Mouse (Mus musculus) neural tube, embryonic 15.5 days (tissue): ENCODE measurements around the gene Top3a. TPM values are rescaled to one million over a fixed set of nuclear protein-coding genes. Genes with fewer than 3 reads are reported as not detected.

Experiments used
- ATAC-seq: fragments of 200-750 bp; cut with Nextera tagmentation; 2 replicates; pipeline ENCODE4 v1.8.0; 2017; ENCODE audit warnings: mild to moderate bottlenecking, moderate TSS enrichment, moderate library complexity; ENCODE audit not compliant: low FRiP score
- H3K27ac ChIP-seq: fragments of 300-500 bp; sonication (generic); replicated peaks from 2 replicates; pipeline ENCODE4 v1.5.1; 2015; ENCODE audit warnings: mild to moderate bottlenecking, inconsistent platforms
- H3K27me3 ChIP-seq: fragments of 300-500 bp; sonication (generic); replicated peaks from 2 replicates; pipeline ENCODE4 v1.6.1; 2015; ENCODE audit warnings: inconsistent platforms
- H3K36me3 ChIP-seq: fragments of 300-500 bp; sonication (generic); 2 replicates; pipeline ENCODE4 v1.6.1; 2015; ENCODE audit warnings: inconsistent platforms
- H3K4me1 ChIP-seq: fragments of 300-500 bp; sonication (generic); 2 replicates; pipeline ENCODE4 v1.6.1; 2015; ENCODE audit warnings: inconsistent platforms
- H3K4me2 ChIP-seq: fragments of 300-500 bp; sonication (generic); 2 replicates; pipeline ENCODE4 v1.6.1; 2015; ENCODE audit warnings: inconsistent platforms, mild to moderate bottlenecking, moderate library complexity
- H3K4me3 ChIP-seq: fragments of 300-500 bp; sonication (generic); replicated peaks from 2 replicates; pipeline ENCODE4 v1.5.1; 2015; ENCODE audit warnings: mild to moderate bottlenecking, inconsistent platforms
- H3K9ac ChIP-seq: fragments of 300-500 bp; sonication (generic); replicated peaks from 2 replicates; pipeline ENCODE4 v1.6.1; 2015; ENCODE audit warnings: mild to moderate bottlenecking, inconsistent platforms
- H3K9me3 ChIP-seq: fragments of 300-500 bp; sonication (generic); replicated peaks from 2 replicates; pipeline ENCODE4 v1.6.1; 2016; ENCODE audit warnings: inconsistent platforms
- WGBS: fragments of 180-500 bp; shearing (Covaris S2); methylation state at CpG from one replicate; pipeline ENCODE4 v1.1.7; 2015; ENCODE audit warnings: mixed read lengths; 5-methylcytosine and 5-hydroxymethylcytosine counted together
- polyA plus RNA-seq: library from polyadenylated mRNA; unstranded; fragments of >200 nt; fragmentation: Nextera tagmentation; extraction: Ambion mirVana; gene quantifications from 2 replicates; pipeline ENCODE4 v1.2.1, GENCODE M21; 2015

Top3a gene
- polyA plus RNA-seq, 1 experiment from 2014 or later: 6.7 TPM

- no peak for ATAC-seq
- WGBS: 91% methylated on average over 10 of the region's 10 CpGs
- Histone ChIP-seq H3K4me2 (no peak overlapping the region), H3K4me3 (no peak overlapping the region), H3K36me3 (peaks cover 89% of the 10 kb centered on the region), H3K27ac (no peak overlapping the region), H3K9me3 (no peaks in the 10 kb centered on the region), H3K4me1 (peaks cover 9% of the 10 kb centered on the region), H3K9ac (no peak overlapping the region), H3K27me3 (no peaks in the 10 kb centered on the region)
Measured at GRCm38 (mm10) chr11:60708631-60709030, 68.5 kb downstream of the Top3a start.

GRCm38 (mm10) chr11:60707672-60708071 is 69.5 kb downstream of the Top3a start:
- H3K9ac ChIP-seq: no peak overlapping the region
- no peak for ATAC-seq
- H3K4me1 ChIP-seq: peaks cover 18% of the 10 kb centered on the region
- no peak overlapping the region for H3K4me2 ChIP-seq
- H3K27ac ChIP-seq: no peak overlapping the region
- WGBS: 89% methylated on average over 3 of the region's 3 CpGs
- H3K27me3 ChIP-seq: no peaks in the 10 kb centered on the region
- H3K9me3 ChIP-seq: no peaks in the 10 kb centered on the region
- no peak overlapping the region for H3K4me3 ChIP-seq
- H3K36me3 ChIP-seq: peaks cover 80% of the 10 kb centered on the region

- Histone ChIP-seq H3K36me3 (peaks cover 72% of the 10 kb centered on the region), H3K4me2 (no peak overlapping the region), H3K9ac (no peak overlapping the region), H3K9me3 (no peaks in the 10 kb centered on the region), H3K27me3 (no peaks in the 10 kb centered on the region), H3K4me1 (peaks cover 26% of the 10 kb centered on the region), H3K4me3 (no peak overlapping the region), H3K27ac (no peak overlapping the region)
- no peak for ATAC-seq
- 88% methylated on average over 14 of the region's 14 CpGs for WGBS
Measured at GRCm38 (mm10) chr11:60706696-60707480, 70.3 kb downstream of the Top3a start.

- peaks cover 64% of the 10 kb centered on the region for H3K36me3 ChIP-seq
- no peaks in the 10 kb centered on the region for H3K9me3 ChIP-seq
- WGBS: 91% methylated on average over 7 of the region's 7 CpGs
- no peak overlapping the region for H3K27ac ChIP-seq
- peaks cover 34% of the 10 kb centered on the region for H3K4me1 ChIP-seq
- H3K4me2 ChIP-seq: no peak overlapping the region
- no peak for ATAC-seq
- no peaks in the 10 kb centered on the region for H3K27me3 ChIP-seq
- H3K9ac ChIP-seq: no peak overlapping the region
- H3K4me3 ChIP-seq: no peak overlapping the region
Measured at GRCm38 (mm10) chr11:60706076-60706475, 71.1 kb downstream of the Top3a start.

GRCm38 (mm10) chr11:60705255-60705654 is 71.9 kb downstream of the Top3a start:
- Histone ChIP-seq H3K36me3 (peaks cover 55% of the 10 kb centered on the region), H3K4me1 (peaks cover 42% of the 10 kb centered on the region), H3K9me3 (no peaks in the 10 kb centered on the region), H3K9ac (no peak overlapping the region), H3K4me2 (no peak overlapping the region), H3K27me3 (no peaks in the 10 kb centered on the region), H3K4me3 (no peak overlapping the region), H3K27ac (no peak overlapping the region)
- no peak for ATAC-seq
- WGBS: 96% methylated on average over 3 of the region's 3 CpGs

- Histone ChIP-seq H3K4me1 (peaks cover 45% of the 10 kb centered on the region), H3K4me2 (no peak overlapping the region), H3K27ac (no peak overlapping the region), H3K27me3 (no peaks in the 10 kb centered on the region), H3K9ac (no peak overlapping the region), H3K36me3 (peaks cover 45% of the 10 kb centered on the region), H3K9me3 (no peaks in the 10 kb centered on the region), H3K4me3 (no peak overlapping the region)
- WGBS: 92% methylated on average over 19 of the region's 19 CpGs
- ATAC-seq: no peak
Measured at GRCm38 (mm10) chr11:60704023-60704880, 72.9 kb downstream of the Top3a start.

GRCm38 (mm10) chr11:60703131-60703530 is 74.0 kb downstream of the Top3a start:
- peaks cover 34% of the 10 kb centered on the region for H3K36me3 ChIP-seq

GRCm38 (mm10) chr11:60701611-60702010 is 75.6 kb downstream of the Top3a start:
- Histone ChIP-seq H3K4me3 (no peak overlapping the region), H3K9me3 (no peaks in the 10 kb centered on the region), H3K27me3 (no peaks in the 10 kb centered on the region), H3K36me3 (peaks cover 19% of the 10 kb centered on the region), H3K4me2 (peak overlapping the region; percentile 81; the same call in 1 of the 2 replicates), H3K9ac (no peak overlapping the region), H3K27ac (no peak overlapping the region), H3K4me1 (peaks cover 56% of the 10 kb centered on the region)
- 70% methylated on average over 4 of the region's 4 CpGs for WGBS
- ATAC-seq: no peak

More at GRCm38 (mm10) chr11:60703131-60703530, 74.0 kb downstream of the Top3a start:
- no peak overlapping the region for H3K4me3 ChIP-seq
- 16% methylated on average over 4 of the region's 4 CpGs for whole genome bisulfite sequencing
- no peaks in the 10 kb centered on the region for H3K9me3 ChIP-seq
- H3K4me2 ChIP-seq: no peak overlapping the region; the same call in 1 of the 2 replicates
- peaks cover 56% of the 10 kb centered on the region for H3K4me1 ChIP-seq
- H3K9ac ChIP-seq: no peak overlapping the region
- no peaks in the 10 kb centered on the region for H3K27me3 ChIP-seq
- H3K27ac ChIP-seq: no peak overlapping the region
- no peak for ATAC-seq

GRCm38 (mm10) chr11:60700320-60701185 is 76.6 kb downstream of the Top3a start:
- Histone ChIP-seq H3K27ac (peak overlapping the region; percentile 90), H3K4me2 (peak overlapping the region; percentile 81), H3K9me3 (no peaks in the 10 kb centered on the region), H3K27me3 (no peaks in the 10 kb centered on the region), H3K4me3 (peak overlapping the region; percentile 64), H3K9ac (peak overlapping the region; percentile 76), H3K4me1 (peaks cover 56% of the 10 kb centered on the region), H3K36me3 (peaks cover 8% of the 10 kb centered on the region)
- no peak for ATAC-seq
- 24% methylated on average over 12 of the region's 12 CpGs for WGBS

GRCm38 (mm10) chr11:60699524-60700075 is 77.6 kb downstream of the Top3a start, which contains the start of gene Llgl1:
Llgl1 (plus strand) TSS chr11:60699723.
- under 1% methylated on average over 60 of the region's 73 CpGs for WGBS
- Histone ChIP-seq H3K4me1 (peaks cover 51% of the 10 kb centered on the region), H3K9me3 (no peaks in the 10 kb centered on the region), H3K36me3 (no peaks in the 10 kb centered on the region; the same call in 1 of the 2 replicates), H3K4me2 (peak within 1 kb of the TSS; percentile 81), H3K27me3 (no peaks in the 10 kb centered on the region), H3K4me3 (peak within 1 kb of the TSS; percentile 64), H3K27ac (peak within 1 kb of the TSS; percentile 90), H3K9ac (peak within 1 kb of the TSS; percentile 76)
- peak; percentile 93 for ATAC-seq
